In the genomic region with DNA sequence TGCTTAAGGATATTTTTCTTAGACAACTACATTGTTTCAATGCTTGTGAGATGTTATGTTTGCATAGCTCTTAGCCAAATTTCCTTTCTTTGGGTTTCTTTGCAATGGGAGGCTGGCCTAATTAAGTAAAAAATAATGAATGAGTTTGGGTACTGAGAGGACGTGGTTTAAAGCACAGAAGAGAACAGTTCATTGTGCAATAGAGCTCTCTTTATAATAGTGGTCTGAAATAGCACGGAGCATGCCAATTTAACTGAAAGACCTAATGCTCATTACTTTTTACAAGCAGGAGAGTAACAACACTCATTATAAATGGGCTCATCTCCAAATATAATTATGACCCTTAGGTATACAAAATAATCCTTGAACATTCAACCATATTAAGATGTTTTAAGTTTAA, we compare ENCODE assay signal across 9 mouse cellular contexts.
"Had no signal": no experiment of that assay in that cellular context is flagged by ENCODE, and none has a peak within 500 bp of the region (broad histone marks: within the 10 kb centered on the region; RNA-seq: fewer than 3 reads in every experiment).

No protein-coding gene starts in this region.

- H3K9me3 ChIP-seq: kidney, embryonic 15.5 days; limb, embryonic 15.5 days; liver, embryonic 12.5 days; neural tube, embryonic 13.5 days had no signal

- ATAC-seq: liver, embryonic 12.5 days; midbrain, embryonic 16.5 days had no signal

- H3K27ac ChIP-seq: kidney, embryonic 15.5 days; limb, embryonic 15.5 days; liver, embryonic 12.5 days; neural tube, embryonic 13.5 days; stomach, postnatal 0 days had no signal

- H3K36me3 ChIP-seq: limb, embryonic 15.5 days had no signal

- H3K4me1 ChIP-seq: kidney, embryonic 15.5 days; limb, embryonic 15.5 days; liver, embryonic 12.5 days; neural tube, embryonic 13.5 days had no signal

- DNase-seq: kidney, adult 18-20 months; kidney, postnatal 14 days; lung, postnatal 14 days had no signal

- H3K4me3 ChIP-seq: kidney, embryonic 15.5 days; limb, embryonic 15.5 days; liver, embryonic 12.5 days; neural tube, embryonic 13.5 days had no signal

- H3K27me3 ChIP-seq: kidney, embryonic 15.5 days; limb, embryonic 15.5 days; liver, embryonic 12.5 days; neural tube, embryonic 13.5 days had no signal

- H3K9ac ChIP-seq: kidney, embryonic 15.5 days; limb, embryonic 15.5 days; liver, embryonic 12.5 days; neural tube, embryonic 13.5 days had no signal

- H3K4me2 ChIP-seq: kidney, embryonic 15.5 days; limb, embryonic 15.5 days; liver, embryonic 12.5 days; neural tube, embryonic 13.5 days had no signal
